Mouse (Mus musculus): ENCODE data around the gene Olfr1033. TPM values are rescaled to one million over a fixed set of nuclear protein-coding genes. Genes with fewer than 3 reads are reported as not detected.

The Olfr1033 gene
- 3.2 TPM for polyA plus RNA-seq (2017; shearing (Covaris generic))

GRCm38 (mm10) chr2:86020406-86020805, at the start of gene Olfr1033:
Gene Olfr1033 (plus strand): TSS chr2:86020633.

GRCm38 (mm10) chr2:85973595-85973994, 46.8 kb upstream of the Olfr1033 start, which contains the start of gene Olfr1029:
Gene Olfr1029 (plus strand): TSS chr2:85973895.

GRCm38 (mm10) chr2:85978976-85979375, 41.5 kb upstream of the Olfr1033 start, which contains the start of gene Olfr1030:
Gene Olfr1030 (plus strand): TSS chr2:85979276.

GRCm38 (mm10) chr2:85990004-85990403, 30.4 kb upstream of the Olfr1033 start, which contains the start of gene Olfr1031:
Gene Olfr1031 (plus strand): TSS chr2:85990304.

GRCm38 (mm10) chr2:86005240-86005639, 15.2 kb upstream of the Olfr1033 start, which contains the start of gene Olfr1032:
Gene Olfr1032 (plus strand): TSS chr2:86005540.

GRCm38 (mm10) chr2:86045561-86045960, 25.1 kb downstream of the Olfr1033 start, which contains the start of gene Olfr1034:
Gene Olfr1034 (plus strand): TSS chr2:86045861.

GRCm38 (mm10) chr2:86073692-86074091, 53.3 kb downstream of the Olfr1033 start, which contains the start of gene Olfr1036:
Gene Olfr1036 (plus strand): TSS chr2:86073992.

GRCm38 (mm10) chr2:86087285-86087684, 66.9 kb downstream of the Olfr1033 start, which contains the start of gene Olfr1037:
Gene Olfr1037 (minus strand): TSS chr2:86087385.

Other genes starting within 250 kb of the Olfr1033 start
- gene Olfr1014, start 247.9 kb upstream of the Olfr1033 start, polyA plus RNA-seq (2017; shearing (Covaris generic)) = 0.07 TPM
- gene Olfr1015, start 238.6 kb upstream of the Olfr1033 start, polyA plus RNA-seq (2017; shearing (Covaris generic)) = not detected
- 0.32 TPM for gene Olfr1016, start 218.1 kb upstream of the Olfr1033 start, polyA plus RNA-seq (2017; shearing (Covaris generic))
- not detected for gene Olfr1018, start 202.2 kb upstream of the Olfr1033 start, polyA plus RNA-seq (2017; shearing (Covaris generic))
- gene Olfr1019, start 175.2 kb upstream of the Olfr1033 start, polyA plus RNA-seq (2017; shearing (Covaris generic)) = not detected
- gene Olfr1020, start 173.6 kb upstream of the Olfr1033 start, polyA plus RNA-seq (2017; shearing (Covaris generic)) = not detected
- not detected for gene Olfr1022, start 152.0 kb upstream of the Olfr1033 start, polyA plus RNA-seq (2017; shearing (Covaris generic))
- not detected for gene Olfr1023, start 135.0 kb upstream of the Olfr1033 start, polyA plus RNA-seq (2017; shearing (Covaris generic))
- gene Olfr1024, start 115.6 kb upstream of the Olfr1033 start, polyA plus RNA-seq (2017; shearing (Covaris generic)) = not detected
- gene Olfr1025-ps1, start 105.4 kb upstream of the Olfr1033 start, polyA plus RNA-seq (2017; shearing (Covaris generic)) = not detected
- not detected for gene Olfr1026, start 99.1 kb upstream of the Olfr1033 start, polyA plus RNA-seq (2017; shearing (Covaris generic))
- gene Olfr1028, start 70.2 kb upstream of the Olfr1033 start, polyA plus RNA-seq (2017; shearing (Covaris generic)) = not detected
- 0.10 TPM for gene Olfr1029, start 46.7 kb upstream of the Olfr1033 start, polyA plus RNA-seq (2017; shearing (Covaris generic))
- gene Olfr1030, start 41.4 kb upstream of the Olfr1033 start, polyA plus RNA-seq (2017; shearing (Covaris generic)) = 0.04 TPM
- gene Olfr1031, start 30.3 kb upstream of the Olfr1033 start, polyA plus RNA-seq (2017; shearing (Covaris generic)) = not detected
- gene Olfr1032, start 15.1 kb upstream of the Olfr1033 start, polyA plus RNA-seq (2017; shearing (Covaris generic)) = not detected
- not detected for gene Olfr1034, start 25.2 kb downstream of the Olfr1033 start, polyA plus RNA-seq (2017; shearing (Covaris generic))
- gene Olfr1036, start 53.4 kb downstream of the Olfr1033 start, polyA plus RNA-seq (2017; shearing (Covaris generic)) = not detected
- gene Olfr1037, start 66.8 kb downstream of the Olfr1033 start, polyA plus RNA-seq (2017; shearing (Covaris generic)) = not detected
- gene Olfr1039, start 115.3 kb downstream of the Olfr1033 start, polyA plus RNA-seq (2017; shearing (Covaris generic)) = not detected
- gene Olfr1040, start 126.1 kb downstream of the Olfr1033 start, polyA plus RNA-seq (2017; shearing (Covaris generic)) = not detected
- gene Olfr1042, start 141.2 kb downstream of the Olfr1033 start, polyA plus RNA-seq (2017; shearing (Covaris generic)) = 0.05 TPM
- 0.11 TPM for gene Olfr1043, start 146.9 kb downstream of the Olfr1033 start, polyA plus RNA-seq (2017; shearing (Covaris generic))
- not detected for gene Olfr1044, start 157.2 kb downstream of the Olfr1033 start, polyA plus RNA-seq (2017; shearing (Covaris generic))
- not detected for gene Olfr52, start 165.1 kb downstream of the Olfr1033 start, polyA plus RNA-seq (2017; shearing (Covaris generic))
- gene Olfr1045, start 182.4 kb downstream of the Olfr1033 start, polyA plus RNA-seq (2017; shearing (Covaris generic)) = not detected
- gene Olfr1046, start 198.7 kb downstream of the Olfr1033 start, polyA plus RNA-seq (2017; shearing (Covaris generic)) = 0.06 TPM
- not detected for gene Olfr1047, start 210.8 kb downstream of the Olfr1033 start, polyA plus RNA-seq (2017; shearing (Covaris generic))
- gene Olfr1048, start 219.7 kb downstream of the Olfr1033 start, polyA plus RNA-seq (2017; shearing (Covaris generic)) = not detected
- 0.12 TPM for gene Olfr1049, start 237.7 kb downstream of the Olfr1033 start, polyA plus RNA-seq (2017; shearing (Covaris generic))

Data from CD4-positive, CD25-positive, alpha-beta regulatory T cell (primary cell).